Mouse (Mus musculus) lung, postnatal 4 days (tissue): ENCODE measurements around the gene 9330159F19Rik.

Experiments used
- DNase-seq, 2 experiments: peaks; one replicate each; pipeline ENCODE4 v3.0.0; 2021

Gene 9330159F19Rik

DNA sequence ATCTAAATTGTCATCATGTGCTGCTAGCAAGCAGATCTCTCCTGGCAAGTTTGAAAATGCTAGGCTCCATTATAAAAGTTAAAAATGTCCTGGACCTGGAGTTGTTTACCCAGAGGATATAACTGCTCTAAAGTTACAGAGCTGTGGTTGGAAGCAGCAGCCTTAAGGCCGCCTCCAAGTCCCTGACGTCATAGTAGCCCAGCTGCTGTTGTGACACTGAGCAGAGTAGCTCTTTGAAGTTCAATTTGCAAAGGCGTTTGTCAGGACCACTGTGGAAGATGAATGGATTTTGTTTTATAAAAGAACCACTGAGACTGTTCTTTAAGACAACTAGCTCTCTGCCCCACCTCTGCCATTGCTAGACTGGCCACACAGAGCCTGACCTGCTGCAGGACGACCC is at the start of gene 9330159F19Rik:
Gene 9330159F19Rik, plus strand, starts transcription at position 154 of the 400 bp plus-strand sequence.
- peak; percentile 30 to 64 for DNase-seq

DNA sequence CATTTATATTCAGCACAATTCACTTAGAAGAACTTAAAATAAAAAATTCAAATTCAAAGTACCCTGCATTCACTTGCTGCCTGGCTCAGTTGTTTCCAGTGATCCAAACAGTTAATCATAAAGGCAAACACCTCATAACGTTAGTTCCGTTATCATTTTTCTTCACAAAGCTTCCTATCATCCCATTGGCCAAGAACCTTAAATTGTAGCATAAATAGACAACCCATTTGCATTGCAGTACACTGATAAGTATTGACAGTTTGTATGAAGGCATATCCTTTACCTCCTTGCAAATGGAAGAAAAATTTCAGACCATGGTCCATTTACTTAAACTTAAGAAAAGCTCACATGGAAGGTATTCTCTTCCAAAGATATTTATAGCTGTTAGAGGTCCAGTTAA is 49.7 kb upstream of the 9330159F19Rik start:
- no peak for DNase-seq

DNA sequence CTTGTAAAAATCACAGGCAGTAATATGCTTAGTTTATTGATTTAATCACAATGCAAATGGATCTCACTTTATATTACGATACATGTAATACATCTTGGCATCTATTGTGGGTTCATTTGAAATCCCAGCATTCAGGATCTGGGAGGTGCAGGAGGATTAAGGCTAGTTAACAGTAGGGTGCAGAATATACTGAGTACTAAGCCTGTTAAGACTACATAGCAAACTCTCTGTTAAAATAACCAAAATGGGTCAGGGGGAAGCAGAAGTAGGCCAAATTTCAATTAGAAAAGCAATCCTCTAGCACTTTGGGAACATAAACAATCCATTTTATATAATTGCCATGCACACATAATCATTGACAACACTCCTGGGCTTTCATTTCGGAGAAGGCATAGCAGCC is 37.6 kb upstream of the 9330159F19Rik start:
- DNase-seq = no peak

DNA sequence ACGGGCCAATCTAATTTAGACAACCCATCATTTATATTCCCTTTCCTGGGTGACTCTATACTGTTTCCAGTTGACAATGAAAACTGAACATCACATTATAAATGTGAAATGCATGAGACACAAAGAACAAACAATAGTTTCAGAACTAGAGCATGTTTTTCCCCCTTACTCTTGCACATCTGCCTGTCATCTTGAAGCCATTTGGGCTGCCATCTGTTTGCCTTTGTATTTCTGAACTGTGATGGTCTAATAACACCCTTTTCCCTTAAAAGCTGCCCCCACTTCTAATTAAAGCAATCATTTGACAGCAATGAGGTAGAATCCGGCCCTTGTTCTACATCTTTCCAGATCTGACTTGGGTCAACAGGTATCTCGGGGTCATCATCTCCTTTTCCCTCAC is 35.8 kb upstream of the 9330159F19Rik start:
- DNase-seq = no peak

DNA sequence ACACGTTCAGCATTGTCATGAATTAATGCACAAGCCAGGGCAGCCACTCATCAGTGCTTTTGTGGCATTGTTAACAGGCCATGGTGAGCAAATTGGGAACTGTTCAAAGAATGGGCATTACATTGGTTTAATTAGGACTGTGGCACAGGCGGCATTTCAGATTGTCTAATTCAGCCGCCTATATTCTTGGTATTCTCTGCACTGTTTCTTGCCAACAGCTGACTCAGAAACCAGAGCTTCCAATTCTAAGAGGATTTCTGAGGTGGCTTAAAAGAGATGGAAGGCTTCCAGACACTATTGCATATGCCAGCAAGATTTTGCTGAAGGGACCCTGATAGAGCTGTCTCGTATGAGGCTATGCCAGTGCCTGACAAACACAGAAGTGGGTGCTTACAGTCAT is 34.5 kb upstream of the 9330159F19Rik start:
- DNase-seq = no peak

DNA sequence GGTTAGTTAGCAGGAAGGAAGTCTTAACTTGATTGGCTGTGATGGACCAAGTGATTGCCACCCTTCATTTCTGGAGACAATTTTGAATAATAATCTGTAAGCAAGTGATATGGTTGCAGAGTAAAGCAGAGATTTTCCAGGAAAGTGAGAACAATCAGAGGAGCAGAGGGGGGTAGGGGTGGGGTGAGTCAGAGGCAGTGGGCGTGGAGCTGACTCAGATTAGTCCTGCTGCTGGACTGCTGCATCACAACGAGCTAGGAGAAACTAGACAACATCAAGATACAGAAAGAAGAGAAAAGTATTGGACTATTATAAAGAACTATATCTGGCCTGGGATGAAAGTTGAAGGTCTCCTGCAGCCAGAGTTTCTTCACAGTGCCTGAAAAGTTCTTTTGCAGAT is 33.4 kb upstream of the 9330159F19Rik start:
- DNase-seq = no peak

DNA sequence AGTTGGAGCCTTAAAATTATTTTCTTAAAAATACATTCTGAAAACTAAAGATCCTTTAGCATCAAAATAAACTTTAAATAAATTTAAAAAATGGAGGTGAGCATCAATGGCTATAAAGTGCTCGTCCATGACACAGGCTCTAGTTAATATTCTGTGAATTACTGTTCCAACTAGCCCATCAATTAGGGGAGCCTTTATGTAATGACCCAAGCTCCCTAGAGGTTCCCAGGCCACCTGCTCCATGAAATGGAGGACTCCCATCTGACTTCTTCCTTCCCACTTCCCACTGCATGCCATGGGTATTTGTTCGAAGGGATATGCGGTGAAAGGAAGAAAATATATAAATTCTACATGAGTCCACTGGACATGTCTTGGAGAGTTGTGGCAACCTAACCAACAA is 31.2 kb upstream of the 9330159F19Rik start:
- DNase-seq = no peak

DNA sequence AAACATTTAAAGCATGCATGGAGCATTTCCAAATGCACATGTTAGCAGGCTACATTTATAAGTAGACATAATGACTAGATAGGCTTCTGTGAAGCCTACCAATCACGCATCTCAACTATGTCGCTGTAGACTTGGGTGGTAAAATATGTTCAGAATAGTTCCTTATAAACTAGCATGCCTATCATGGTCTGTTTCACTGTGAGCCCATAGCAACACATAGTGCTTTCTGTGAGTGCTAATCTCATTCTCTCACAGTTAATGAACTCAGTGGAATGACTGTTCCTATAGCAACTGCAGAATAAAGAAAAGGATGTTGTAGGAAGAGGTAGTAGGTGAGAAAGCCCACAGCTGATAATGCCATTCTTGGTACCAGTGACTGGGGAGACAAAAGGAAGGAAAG is 30.4 kb upstream of the 9330159F19Rik start:
- no peak for DNase-seq

DNA sequence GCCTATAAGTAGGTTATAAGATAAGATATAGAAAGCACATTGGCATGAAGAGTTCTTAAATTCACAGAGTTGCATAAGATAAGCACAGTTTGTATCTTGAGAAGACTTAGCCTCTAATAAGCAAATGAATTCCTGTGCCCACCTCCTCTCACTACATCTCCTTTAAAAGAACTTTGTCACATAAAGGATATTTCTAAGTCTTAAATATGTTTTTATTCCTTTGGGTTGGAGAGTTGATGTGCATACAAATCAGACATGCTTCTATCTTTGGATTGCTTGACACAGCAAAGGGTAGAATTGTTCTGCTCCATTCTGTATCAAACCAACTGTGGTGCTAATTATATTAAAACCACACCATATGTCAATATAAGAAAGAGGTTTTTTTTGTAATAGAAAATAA is 17.6 kb upstream of the 9330159F19Rik start:
- DNase-seq = no peak

DNA sequence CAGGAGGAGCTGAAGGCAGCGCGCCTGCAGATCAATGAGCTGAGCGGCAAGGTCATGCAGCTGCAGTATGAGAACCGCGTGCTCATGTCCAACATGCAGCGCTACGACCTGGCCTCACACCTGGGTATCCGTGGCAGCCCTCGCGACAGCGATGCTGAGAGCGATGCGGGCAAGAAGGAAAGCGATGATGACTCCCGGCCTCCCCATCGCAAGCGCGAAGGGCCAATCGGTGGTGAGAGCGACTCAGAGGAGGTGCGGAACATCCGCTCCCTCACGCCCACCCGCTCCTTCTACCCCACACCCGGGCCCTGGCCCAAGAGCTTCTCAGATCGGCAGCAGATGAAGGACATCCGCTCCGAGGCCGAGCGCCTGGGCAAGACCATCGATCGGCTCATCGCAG is 14.6 kb upstream of the 9330159F19Rik start:
- DNase-seq = peak in 1 of 2 experiments; percentile 20

DNA sequence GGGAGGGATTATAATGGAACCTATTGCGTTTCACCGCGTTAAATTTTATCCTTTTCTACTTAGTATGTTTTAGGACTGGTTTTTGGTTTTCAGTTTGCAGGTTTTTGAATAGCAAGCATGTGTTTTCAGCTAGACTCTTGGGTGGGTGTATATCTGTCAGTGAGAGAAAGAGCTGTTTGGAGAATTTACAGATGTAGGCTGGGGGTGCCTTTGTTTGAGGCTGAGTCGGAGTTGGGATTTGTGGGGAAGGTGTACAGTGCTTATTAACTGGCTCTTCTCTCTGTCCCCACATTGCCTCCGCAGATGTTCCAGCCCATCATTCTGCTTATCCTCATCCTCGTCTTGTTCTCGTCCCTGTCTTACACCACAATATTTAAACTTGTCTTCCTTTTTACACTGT is 12.8 kb upstream of the 9330159F19Rik start, which contains the start of gene Gm49353:
Gene Gm49353, plus strand, starts transcription at position 313 of the 400 bp plus-strand sequence.
- DNase-seq = no peak

DNA sequence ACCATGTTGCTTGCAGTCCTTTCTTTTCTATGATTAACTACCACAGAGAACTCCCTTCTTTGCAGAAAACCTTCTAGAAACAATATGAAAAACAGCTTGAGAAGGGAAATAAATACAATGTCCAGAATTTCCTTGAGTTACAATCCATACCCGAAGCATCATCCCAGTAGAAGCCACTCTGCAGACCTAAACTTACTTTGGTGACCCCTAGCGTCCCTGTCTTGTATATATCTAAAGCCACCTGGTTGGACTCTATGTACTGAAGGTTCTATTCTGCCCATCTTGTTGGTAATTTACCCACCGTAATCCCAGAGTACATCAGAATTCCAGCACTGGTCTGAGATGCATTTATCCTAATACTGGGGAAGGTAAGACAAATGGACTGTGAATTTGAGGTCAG is 11.6 kb upstream of the 9330159F19Rik start:
- no peak for DNase-seq

DNA sequence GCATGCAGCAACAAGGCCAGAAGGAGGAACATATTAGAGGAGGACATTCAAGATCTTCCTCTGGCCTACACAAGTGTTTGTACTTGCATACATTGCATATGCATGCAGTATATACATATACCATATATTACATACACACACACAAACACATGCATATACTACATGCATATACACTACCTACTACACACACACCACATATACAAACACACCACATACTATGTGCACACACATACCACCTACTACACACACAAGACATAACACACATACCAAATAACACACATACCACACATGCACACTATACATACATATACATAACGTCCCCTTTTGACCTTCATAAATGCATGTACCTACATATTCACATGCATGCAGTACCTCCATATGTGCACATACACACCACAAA is 10.8 kb upstream of the 9330159F19Rik start:
- no peak for DNase-seq

DNA sequence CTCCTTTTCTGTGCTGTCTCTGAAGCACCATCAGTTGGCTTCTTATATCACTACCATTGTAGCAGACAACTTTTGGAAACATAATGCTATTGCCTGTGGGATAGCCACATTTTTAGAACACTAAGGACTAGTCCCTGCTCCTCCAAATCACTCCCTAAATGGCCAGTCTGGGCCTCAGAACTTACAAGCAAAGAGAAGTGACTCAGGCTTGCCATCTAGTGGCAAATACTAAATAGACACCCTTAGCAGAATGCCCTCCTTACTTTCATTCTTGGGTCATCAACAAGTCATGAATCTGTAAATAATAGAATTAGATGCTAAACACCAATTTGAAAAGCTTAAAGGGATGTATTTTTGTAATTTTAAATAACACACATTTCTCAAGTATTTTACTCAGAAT is 4.7 kb upstream of the 9330159F19Rik start:
- no peak for DNase-seq

DNA sequence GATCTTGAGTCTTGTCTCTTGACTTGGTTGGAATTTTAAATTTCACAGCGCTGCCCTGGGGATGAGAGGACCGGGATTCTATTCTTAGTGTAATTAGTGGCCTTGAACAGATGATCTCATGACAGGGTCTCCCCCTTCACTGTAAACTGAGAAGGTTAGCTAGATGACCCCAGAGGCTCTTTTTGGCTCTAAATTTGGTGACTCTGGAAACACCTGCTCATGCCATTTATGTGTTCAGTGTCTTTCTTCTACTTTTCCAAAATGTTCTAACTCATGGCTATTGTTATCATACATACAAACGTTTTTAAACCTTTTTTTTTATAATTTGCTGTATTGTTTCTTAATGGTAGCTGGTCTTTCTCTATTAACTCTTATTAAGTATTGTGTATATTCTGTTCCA is 2.7 kb upstream of the 9330159F19Rik start:
- DNase-seq = no peak

DNA sequence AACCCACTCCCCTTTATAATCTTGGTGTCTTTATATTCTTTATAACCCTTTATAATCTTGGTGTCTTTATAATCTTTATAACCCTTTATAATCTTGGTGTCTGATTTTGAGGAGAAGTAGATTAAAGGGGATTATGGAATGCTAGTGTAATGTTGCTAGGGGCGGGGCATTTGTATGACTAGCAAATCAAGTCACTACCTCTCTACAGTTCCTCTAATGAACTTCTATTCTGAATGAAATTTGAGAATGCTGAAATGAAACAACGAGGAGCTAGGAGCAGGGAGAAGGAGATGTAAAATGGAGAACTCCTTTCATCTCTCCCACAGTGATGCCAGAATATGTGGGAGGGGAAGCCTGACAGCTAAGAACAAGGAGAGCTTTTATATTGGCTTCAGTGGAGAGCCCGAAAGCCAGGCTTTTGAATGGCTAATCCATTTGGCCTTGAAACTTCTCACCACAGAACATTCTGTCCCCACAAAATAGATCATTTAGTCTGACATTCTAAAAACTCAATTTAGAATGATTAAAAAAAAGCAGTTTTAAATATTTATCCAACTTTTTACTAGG is 2.2 kb downstream of the 9330159F19Rik start:
- no peak for DNase-seq

DNA sequence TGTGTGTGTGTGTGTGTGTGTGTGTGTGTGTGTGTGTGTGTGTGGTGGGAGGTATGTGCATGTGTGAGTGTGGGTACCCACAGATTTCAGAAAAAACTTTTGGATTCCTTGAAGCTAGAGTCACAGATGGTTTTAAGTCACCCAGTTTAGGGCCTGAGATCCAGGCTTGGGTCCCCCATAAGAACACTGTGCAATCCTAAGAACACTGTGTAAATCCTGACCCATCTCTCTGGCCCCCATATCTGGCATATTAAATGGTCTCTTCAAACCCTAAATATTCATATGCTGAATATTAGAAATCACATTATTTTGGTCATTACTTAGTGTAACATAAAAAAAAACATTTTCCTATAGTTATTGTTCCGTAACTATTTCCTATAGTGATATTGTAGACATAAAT is 5.6 kb downstream of the 9330159F19Rik start:
- DNase-seq = no peak

DNA sequence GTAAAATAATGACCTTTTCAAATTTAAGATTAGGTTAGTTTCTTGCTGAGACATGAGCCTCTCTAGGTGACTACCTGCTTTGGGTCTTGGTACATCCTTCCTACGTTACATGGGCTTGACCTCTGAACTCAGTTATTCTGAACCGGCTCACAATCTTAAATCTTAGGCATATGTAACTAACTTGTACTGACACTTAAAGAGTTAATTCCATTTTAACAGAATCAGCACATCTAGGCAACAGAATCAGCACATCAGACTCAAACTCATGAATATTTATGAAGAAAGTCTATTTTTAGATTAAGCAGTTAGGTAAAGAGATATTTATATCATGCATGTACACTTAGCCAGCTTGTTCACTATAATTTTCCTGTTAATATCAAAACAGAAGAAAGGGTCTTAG is 6.0 kb downstream of the 9330159F19Rik start:
- no peak for DNase-seq

DNA sequence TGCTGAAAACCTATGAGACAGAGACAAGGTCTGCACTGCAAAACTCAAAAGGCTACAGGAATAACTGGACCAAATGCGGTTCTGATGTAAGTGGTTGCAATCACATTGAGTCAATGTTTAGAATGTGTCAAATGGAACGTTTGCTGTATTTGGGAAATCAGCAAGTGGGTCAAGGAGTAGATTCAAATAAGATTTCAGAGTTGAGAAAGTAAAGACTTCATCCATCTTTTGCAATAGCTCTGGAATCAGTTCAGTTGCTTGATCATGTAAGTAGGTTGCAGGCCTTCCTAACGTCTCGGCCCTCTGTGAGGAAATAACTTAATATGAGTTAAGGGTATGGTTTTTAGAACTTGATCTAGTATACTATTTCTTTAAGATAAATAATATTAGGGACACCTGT is 13.9 kb downstream of the 9330159F19Rik start:
- DNase-seq = no peak

DNA sequence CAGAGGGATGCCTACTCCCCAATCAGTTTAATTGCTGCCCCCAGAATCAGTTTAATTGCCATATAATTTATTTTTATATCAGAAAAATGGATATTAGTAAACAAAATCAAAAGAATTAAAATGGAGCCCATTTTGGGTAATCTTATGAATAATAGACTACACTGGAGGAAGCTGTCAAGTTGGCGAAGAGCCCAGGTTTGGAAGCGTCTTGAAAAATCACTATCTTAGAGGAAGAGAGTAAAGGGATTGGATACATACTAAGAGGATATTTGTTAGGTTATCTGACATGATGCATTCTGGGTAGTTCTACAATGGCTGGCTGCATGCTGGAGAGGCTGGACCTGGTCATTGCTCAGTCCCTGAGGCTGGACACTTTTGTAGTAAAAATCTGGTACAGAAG is 19.8 kb downstream of the 9330159F19Rik start:
- DNase-seq = no peak
